In genomic region chr1:51892005-51892404, GRCm38 (mm10) we compare ENCODE assay signal across 19 mouse cellular contexts. TPM values are rescaled to one million over a fixed set of nuclear protein-coding genes. Genes with fewer than 3 reads are reported as not detected.
"Had no signal": no experiment of that assay in that cellular context is flagged by ENCODE, and none has a peak within 500 bp of the region (broad histone marks: within the 10 kb centered on the region; RNA-seq: fewer than 3 reads in every experiment).

No protein-coding gene starts in this region.

- H3K27ac ChIP-seq: liver, embryonic 14.5 days; lung, embryonic 15.5 days; macrophage; midbrain, embryonic 13.5 days; midbrain, embryonic 15.5 days; neural tube, embryonic 12.5 days had no signal

- DNase-seq: lung, adult 2 months; lung, postnatal 14 days; lung, postnatal 36 days; right cerebral cortex, postnatal 14 days; right cerebral cortex, postnatal 4 days; spleen, adult 18-20 months; thymus, adult 2 months; thymus, postnatal 25 days; thymus, postnatal 4 days had no signal

- H3K4me2 ChIP-seq: lung, embryonic 15.5 days; midbrain, embryonic 11.5 days; midbrain, embryonic 13.5 days; midbrain, embryonic 15.5 days; neural tube, embryonic 12.5 days had no signal

- H3K9ac ChIP-seq: liver, embryonic 14.5 days; lung, embryonic 15.5 days; midbrain, embryonic 13.5 days; midbrain, embryonic 15.5 days; neural tube, embryonic 12.5 days had no signal

- ATAC-seq: lung, postnatal 0 days; midbrain, embryonic 13.5 days; midbrain, embryonic 15.5 days had no signal

- H3K4me1 ChIP-seq: megakaryocyte, embryonic 14.5 days had no signal

- H3K36me3 ChIP-seq: lung, embryonic 15.5 days; midbrain, embryonic 13.5 days; midbrain, embryonic 15.5 days; neural tube, embryonic 12.5 days had no signal

- H3K9me3 ChIP-seq: lung, embryonic 15.5 days; megakaryocyte, embryonic 14.5 days; midbrain, embryonic 13.5 days; midbrain, embryonic 15.5 days; neural tube, embryonic 12.5 days had no signal

- H3K4me3 ChIP-seq: lung, embryonic 15.5 days; megakaryocyte, embryonic 14.5 days; midbrain, embryonic 13.5 days; midbrain, embryonic 15.5 days; neural tube, embryonic 12.5 days had no signal

- H3K27me3 ChIP-seq: lung, embryonic 15.5 days; midbrain, embryonic 13.5 days; midbrain, embryonic 15.5 days; neural tube, embryonic 12.5 days had no signal

RNA-seq across cellular contexts. Expression of gene Myo1b, which starts 23.9 kb away (rescaled TPM):
- total RNA-seq: neutrophil, adult 5-6 weeks had no signal
